ENCODE assay signal across 8 mouse cellular contexts in the genomic region with DNA sequence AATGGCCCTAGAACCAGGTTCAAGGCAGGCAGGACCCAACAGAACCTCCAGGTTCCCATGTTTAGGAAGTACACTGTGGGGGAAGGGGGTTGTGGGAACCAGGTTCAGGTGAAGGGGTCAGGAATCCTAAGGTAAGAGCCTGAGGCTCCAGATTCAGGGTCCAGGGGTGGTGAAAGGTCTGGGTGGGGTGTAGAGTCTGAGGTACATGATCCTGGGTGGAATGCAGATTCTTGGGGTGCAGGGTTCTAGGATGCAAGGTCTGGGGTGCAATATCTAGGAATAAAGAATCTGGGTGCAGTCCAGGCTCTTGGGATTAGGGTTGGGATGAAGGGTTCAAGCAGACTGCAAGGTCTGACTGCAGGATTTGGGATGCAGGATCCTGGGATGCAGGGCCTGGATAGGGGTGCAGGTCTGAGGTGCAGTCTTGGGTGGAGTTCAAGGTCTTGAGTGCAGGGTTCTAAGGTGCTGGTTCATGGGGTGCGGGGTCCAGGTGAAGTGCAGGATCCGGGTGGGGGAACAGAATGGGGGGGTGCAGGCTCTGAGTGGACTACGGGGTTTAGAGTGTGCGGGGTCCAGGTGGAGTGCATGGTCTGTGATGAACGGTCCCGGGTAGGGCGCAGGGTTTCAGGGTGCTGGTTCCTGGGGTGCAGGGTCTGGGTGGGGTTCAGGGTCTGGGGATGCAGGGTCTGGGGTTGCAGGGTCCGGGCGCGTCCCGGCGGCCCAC. TPM values are rescaled to one million over a fixed set of nuclear protein-coding genes. Genes with fewer than 3 reads are reported as not detected.
DNase-seq lines count a peak whose midpoint lies in the region; ATAC-seq and TF ChIP-seq lines count a peak whose summit lies in the region.

No protein-coding gene starts in this region.

- H3K27ac ChIP-seq in kidney, adult 2 months (ENCODE audit: insufficient read depth, low read depth, low read length), result no peak overlapping the region
- no peak overlapping the region for H3K27ac ChIP-seq in brown adipose tissue, adult 24 weeks (replicated peaks; ENCODE audit: low read depth, low read length)
- peak overlapping the region; percentile 87 for H3K27ac ChIP-seq in hindbrain, embryonic 12.5 days
- H3K27ac ChIP-seq in midbrain, embryonic 12.5 days (replicated peaks), result peak overlapping the region; percentile 88

- peaks cover 35% of the 10 kb centered on the region for H3K4me1 ChIP-seq in kidney, adult 2 months (ENCODE audit: control insufficient read depth, insufficient read depth, low read length)
- H3K4me1 ChIP-seq in brown adipose tissue, adult 24 weeks (ENCODE audit: control insufficient read depth, insufficient read depth, insufficient read length, low read length), result peaks cover 7% of the 10 kb centered on the region
- peaks cover 30% of the 10 kb centered on the region for H3K4me1 ChIP-seq in hindbrain, embryonic 12.5 days
- peaks cover 27% of the 10 kb centered on the region for H3K4me1 ChIP-seq in midbrain, embryonic 12.5 days

- no peak for DNase-seq in kidney, adult 2 months
- DNase-seq in kidney, adult 18-20 months, result no peak
- no peak for DNase-seq in right cerebral cortex, postnatal 10 days (ENCODE audit: low spot score in 2 of 2)
- DNase-seq in left cerebral cortex, postnatal 14 days (ENCODE audit: low spot score in 2 of 2), result no peak

- no peak for TF ChIP-seq CTCF in kidney, adult 2 months (conservative IDR thresholded peaks at IDR 0.05; ENCODE audit: insufficient read depth, insufficient read length, low read depth, low read length)

- intact Hi-C loops in left cerebral cortex, postnatal 14 days (cut with DNase I), result loop anchor here (2.0 kb wide), 1 partner anchor 19 kb away; no protein-coding TSS in a partner anchor

- TF ChIP-seq POLR2A in kidney, adult 2 months (IDR thresholded peaks at IDR 0.05; ENCODE audit: low read depth, low read length), result no peak

- H3K4me2 ChIP-seq in hindbrain, embryonic 12.5 days (replicated peaks), result peak overlapping the region; percentile 97
- H3K4me2 ChIP-seq in midbrain, embryonic 12.5 days (replicated peaks), result peak overlapping the region; percentile 92

- H3K9me3 ChIP-seq in hindbrain, embryonic 12.5 days (replicated peaks), result no peaks in the 10 kb centered on the region
- no peaks in the 10 kb centered on the region for H3K9me3 ChIP-seq in midbrain, embryonic 12.5 days

- WGBS in kidney, adult 2 months, result 3% methylated on average over 12 of the region's 12 CpGs
- 4% methylated on average over 11 of the region's 12 CpGs for WGBS in hindbrain, embryonic 12.5 days
- WGBS in midbrain, embryonic 12.5 days, result under 1% methylated on average over 11 of the region's 12 CpGs

- H3K36me3 ChIP-seq in kidney, adult 2 months (ENCODE audit: control insufficient read depth, insufficient read depth, low read length), result no peaks in the 10 kb centered on the region
- peaks cover 8% of the 10 kb centered on the region for H3K36me3 ChIP-seq in hindbrain, embryonic 12.5 days
- H3K36me3 ChIP-seq in midbrain, embryonic 12.5 days, result no peaks in the 10 kb centered on the region

- no peaks in the 10 kb centered on the region for H3K27me3 ChIP-seq in kidney, adult 2 months (replicated peaks; ENCODE audit: control insufficient read depth, insufficient read depth, low read length)
- no peaks in the 10 kb centered on the region for H3K27me3 ChIP-seq in hindbrain, embryonic 12.5 days
- H3K27me3 ChIP-seq in midbrain, embryonic 12.5 days, result no peaks in the 10 kb centered on the region

- peak overlapping the region; percentile 88 for H3K4me3 ChIP-seq in kidney, adult 2 months (ENCODE audit: insufficient read depth, low read depth, low read length)
- H3K4me3 ChIP-seq in brown adipose tissue, adult 24 weeks (ENCODE audit: insufficient read depth, low read depth, low read length), result peak overlapping the region; percentile 71
- H3K4me3 ChIP-seq in hindbrain, embryonic 12.5 days, result peak overlapping the region; percentile 86
- H3K4me3 ChIP-seq in midbrain, embryonic 12.5 days, result peak overlapping the region; percentile 96

- ATAC-seq in hindbrain, embryonic 12.5 days (ENCODE audit: low FRiP score), result peak; percentile 51
- ATAC-seq in midbrain, embryonic 12.5 days (ENCODE audit: low FRiP score, low read depth), result peak; percentile 54; the same call in 1 of the 2 replicates
- no peak for ATAC-seq in megakaryocyte progenitor cell, adult 5-6 weeks (replicated peaks; ENCODE audit: poor library complexity)

- H3K9ac ChIP-seq in hindbrain, embryonic 12.5 days, result peak overlapping the region; percentile 98
- peak overlapping the region; percentile 97 for H3K9ac ChIP-seq in midbrain, embryonic 12.5 days (replicated peaks)

RNA-seq across cellular contexts. Expression of a gene that starts 1.3 kb away (rescaled TPM):
- 77.7 and 80.7 TPM in 2 replicates for polyA plus RNA-seq in kidney, adult 2 months (2012; rRNA removed)
- polyA plus RNA-seq in brown adipose tissue, adult 24 weeks (2012; ENCODE audit: insufficient read depth, insufficient read length, missing spikeins), result 20.6 and 33.9 TPM in 2 replicates
- 87.8 and 96.4 TPM in 2 replicates for polyA plus RNA-seq in hindbrain, embryonic 12.5 days (2016; fragmentation: Nextera tagmentation; extraction: Ambion mirVana)
- 82.7 and 95.3 TPM in 2 replicates for polyA plus RNA-seq in midbrain, embryonic 12.5 days (2016; fragmentation: Nextera tagmentation; extraction: Ambion mirVana)
- total RNA-seq in megakaryocyte progenitor cell, adult 5-6 weeks (2015), result 10.5 and 13.2 TPM in 2 replicates
- 19.9 and 25.7 TPM in 2 replicates for total RNA-seq in megakaryocyte progenitor cell, adult 5-6 weeks (2017)
- total RNA-seq in left cerebral cortex, postnatal 14 days (2021), result 10 to 100 TPM; 88.3 to 93.5 TPM

RNA-seq across cellular contexts. Expression of a gene that starts 22.3 kb away (rescaled TPM):
- 163 and 210 TPM in 2 replicates for polyA plus RNA-seq in kidney, adult 2 months (2012; rRNA removed)
- polyA plus RNA-seq in brown adipose tissue, adult 24 weeks (2012; ENCODE audit: insufficient read depth, insufficient read length, missing spikeins), result 313 and 519 TPM in 2 replicates
- polyA plus RNA-seq in hindbrain, embryonic 12.5 days (2016; fragmentation: Nextera tagmentation; extraction: Ambion mirVana), result 88.1 and 90.3 TPM in 2 replicates
- 83.6 and 86.5 TPM in 2 replicates for polyA plus RNA-seq in midbrain, embryonic 12.5 days (2016; fragmentation: Nextera tagmentation; extraction: Ambion mirVana)
- 40.1 and 46.2 TPM in 2 replicates for total RNA-seq in megakaryocyte progenitor cell, adult 5-6 weeks (2015)
- 32.8 and 44.4 TPM in 2 replicates for total RNA-seq in megakaryocyte progenitor cell, adult 5-6 weeks (2017)
- total RNA-seq in left cerebral cortex, postnatal 14 days (2021), result 10 to 100 TPM; 38.4 to 46.7 TPM

RNA-seq across cellular contexts. Expression of a gene that starts 32.9 kb away (rescaled TPM):
- polyA plus RNA-seq in kidney, adult 2 months (2012; rRNA removed), result 166 and 193 TPM in 2 replicates
- 50.9 and 67.7 TPM in 2 replicates for polyA plus RNA-seq in brown adipose tissue, adult 24 weeks (2012; ENCODE audit: insufficient read depth, insufficient read length, missing spikeins)
- 190 and 192 TPM in 2 replicates for polyA plus RNA-seq in hindbrain, embryonic 12.5 days (2016; fragmentation: Nextera tagmentation; extraction: Ambion mirVana)
- 180 and 194 TPM in 2 replicates for polyA plus RNA-seq in midbrain, embryonic 12.5 days (2016; fragmentation: Nextera tagmentation; extraction: Ambion mirVana)
- total RNA-seq in megakaryocyte progenitor cell, adult 5-6 weeks (2015), result 39.1 and 43.1 TPM in 2 replicates
- 127 and 171 TPM in 2 replicates for total RNA-seq in megakaryocyte progenitor cell, adult 5-6 weeks (2017)
- total RNA-seq in left cerebral cortex, postnatal 14 days (2021), result 100 to 1,000 TPM; 188 to 196 TPM

RNA-seq across cellular contexts. Expression of a gene that starts 46.2 kb away (rescaled TPM):
- 14.3 and 19.5 TPM in 2 replicates for polyA plus RNA-seq in kidney, adult 2 months (2012; rRNA removed)
- polyA plus RNA-seq in brown adipose tissue, adult 24 weeks (2012; ENCODE audit: insufficient read depth, insufficient read length, missing spikeins), result 5.2 and 12.0 TPM in 2 replicates
- 56.5 and 62.9 TPM in 2 replicates for polyA plus RNA-seq in hindbrain, embryonic 12.5 days (2016; fragmentation: Nextera tagmentation; extraction: Ambion mirVana)
- 60.4 and 67.0 TPM in 2 replicates for polyA plus RNA-seq in midbrain, embryonic 12.5 days (2016; fragmentation: Nextera tagmentation; extraction: Ambion mirVana)
- total RNA-seq in megakaryocyte progenitor cell, adult 5-6 weeks (2015), result 26.4 and 31.9 TPM in 2 replicates
- total RNA-seq in megakaryocyte progenitor cell, adult 5-6 weeks (2017), result 34.9 and 39.0 TPM in 2 replicates
- 10 to 100 TPM; 15.0 to 20.2 TPM for total RNA-seq in left cerebral cortex, postnatal 14 days (2021)

RNA-seq across cellular contexts. Expression of a gene that starts 46.4 kb away (rescaled TPM):
- 36.8 and 39.5 TPM in 2 replicates for polyA plus RNA-seq in kidney, adult 2 months (2012; rRNA removed)
- polyA plus RNA-seq in brown adipose tissue, adult 24 weeks (2012; ENCODE audit: insufficient read depth, insufficient read length, missing spikeins), result 2.5 and 5.0 TPM in 2 replicates
- polyA plus RNA-seq in hindbrain, embryonic 12.5 days (2016; fragmentation: Nextera tagmentation; extraction: Ambion mirVana), result 27.1 and 30.5 TPM in 2 replicates
- 24.9 and 29.9 TPM in 2 replicates for polyA plus RNA-seq in midbrain, embryonic 12.5 days (2016; fragmentation: Nextera tagmentation; extraction: Ambion mirVana)
- total RNA-seq in megakaryocyte progenitor cell, adult 5-6 weeks (2015), result 7.0 and 13.6 TPM in 2 replicates
- 1.7 and 4.3 TPM in 2 replicates for total RNA-seq in megakaryocyte progenitor cell, adult 5-6 weeks (2017)
- total RNA-seq in left cerebral cortex, postnatal 14 days (2021), result 10 to 100 TPM; 52.8 to 55.3 TPM

Comparison
In these comparisons a context has a peak if more than half of its experiments do, and no peak if none do; other contexts are left out.
1. H3K27ac ChIP-seq: peak in hindbrain, embryonic 12.5 days (single experiment) and midbrain, embryonic 12.5 days (single experiment); none in kidney, adult 2 months (single experiment) and brown adipose tissue, adult 24 weeks (single experiment).
2. Peak in every context shown above with its lines, with median percentiles within 50 percentile points of each other: H3K4me3 ChIP-seq.